Comparison of ENCODE assay signal across 9 mouse cellular contexts in the genomic region with DNA sequence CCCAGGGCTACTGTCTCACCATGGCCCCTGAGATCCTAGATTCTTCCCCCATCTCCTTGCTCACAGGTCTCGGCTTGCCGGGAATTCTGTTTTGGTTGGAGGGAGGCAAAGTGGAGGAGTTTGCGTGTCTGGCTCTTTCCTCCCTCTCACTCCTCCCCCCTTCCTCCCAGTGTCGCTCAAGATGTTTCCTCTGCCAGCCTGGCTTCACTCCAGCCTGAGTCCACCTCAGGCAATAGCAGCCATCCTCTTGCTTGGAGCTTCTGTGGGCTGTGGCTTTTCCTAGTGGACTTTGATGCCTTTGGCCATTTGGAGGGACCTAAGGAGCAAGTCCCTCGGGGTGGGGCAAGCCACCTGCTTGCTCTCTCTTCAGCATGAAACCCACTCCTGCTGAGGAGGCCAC. TPM values are rescaled to one million over a fixed set of nuclear protein-coding genes. Genes with fewer than 3 reads are reported as not detected.
A peak's percentile ranks its signal among the peaks of the same experiment; 100 is the strongest.
DNase-seq lines count a peak whose midpoint lies in the region; ATAC-seq lines count a peak whose summit lies in the region.
"Had no signal": no experiment of that assay in that cellular context is flagged by ENCODE, and none has a peak within 500 bp of the region (broad histone marks: within the 10 kb centered on the region; RNA-seq: fewer than 3 reads in every experiment).

No protein-coding gene starts in this region.

- H3K9me3 ChIP-seq in kidney, embryonic 15.5 days (replicated peaks) = no peaks in the 10 kb centered on the region
- H3K9me3 ChIP-seq in kidney, embryonic 14.5 days (ENCODE audit: control insufficient read depth, low read length) = no peaks in the 10 kb centered on the region
- no peaks in the 10 kb centered on the region for H3K9me3 ChIP-seq in lung, embryonic 16.5 days (ENCODE audit: control insufficient read depth, low read length)
- H3K9me3 ChIP-seq: midbrain, embryonic 12.5 days had no signal

- no peaks in the 10 kb centered on the region for H3K27me3 ChIP-seq in kidney, embryonic 15.5 days
- H3K27me3 ChIP-seq in kidney, embryonic 14.5 days (ENCODE audit: control insufficient read depth, insufficient read depth, low read length) = no peaks in the 10 kb centered on the region
- no peaks in the 10 kb centered on the region for H3K27me3 ChIP-seq in lung, embryonic 16.5 days (ENCODE audit: control insufficient read depth, insufficient read depth, low read depth, low read length)

- WGBS in kidney, embryonic 15.5 days = 16% methylated on average over 5 of the region's 5 CpGs
- WGBS in kidney, embryonic 14.5 days = 13% methylated on average over 5 of the region's 5 CpGs
- WGBS in lung, embryonic 16.5 days = 24% methylated on average over 5 of the region's 5 CpGs

- H3K9ac ChIP-seq in kidney, embryonic 15.5 days = no peak overlapping the region
- H3K9ac ChIP-seq in kidney, embryonic 14.5 days (ENCODE audit: low read depth, low read length) = no peak overlapping the region
- no peak overlapping the region; the same call in 1 of the 2 replicates for H3K9ac ChIP-seq in lung, embryonic 16.5 days (ENCODE audit: low read length)
- H3K9ac ChIP-seq: midbrain, embryonic 12.5 days had no signal

- peaks cover 54% of the 10 kb centered on the region for H3K4me1 ChIP-seq in kidney, embryonic 15.5 days
- peaks cover 33% of the 10 kb centered on the region for H3K4me1 ChIP-seq in kidney, embryonic 14.5 days (ENCODE audit: control insufficient read depth, insufficient read depth, low read length)
- peaks cover 43% of the 10 kb centered on the region for H3K4me1 ChIP-seq in lung, embryonic 16.5 days (replicated peaks; ENCODE audit: control insufficient read depth, insufficient read depth, low read length)

- no peak overlapping the region for H3K4me3 ChIP-seq in kidney, embryonic 15.5 days (replicated peaks)
- H3K4me3 ChIP-seq in kidney, embryonic 14.5 days (ENCODE audit: low read length) = no peak overlapping the region
- no peak overlapping the region for H3K4me3 ChIP-seq in lung, embryonic 16.5 days (ENCODE audit: low read length)
- H3K4me3 ChIP-seq: midbrain, embryonic 12.5 days had no signal

- DNase-seq in cerebellum, adult 8-10 months = peak; percentile 53
- peak; percentile 44 for DNase-seq in heart, postnatal 4 days
- DNase-seq in spleen, postnatal 14 days (ENCODE audit: low spot score in 2 of 2) = no peak
- no peak for DNase-seq in gastrocnemius, postnatal 36 days
- DNase-seq in urinary bladder, postnatal 4 days (ENCODE audit: low spot score in 2 of 2) = no peak

- intact Hi-C loops in gastrocnemius, postnatal 36 days (cut with DNase I) = loop anchor here (2.0 kb wide), 1 partner anchor 28 kb away; no protein-coding TSS in a partner anchor

- H3K4me2 ChIP-seq in kidney, embryonic 15.5 days = no peak overlapping the region
- H3K4me2 ChIP-seq in kidney, embryonic 14.5 days (replicated peaks; ENCODE audit: low read depth, low read length) = no peak overlapping the region
- H3K4me2 ChIP-seq in lung, embryonic 16.5 days (ENCODE audit: low read depth, low read length) = no peak overlapping the region
- H3K4me2 ChIP-seq: midbrain, embryonic 12.5 days had no signal

- no peaks in the 10 kb centered on the region for H3K36me3 ChIP-seq in kidney, embryonic 15.5 days
- H3K36me3 ChIP-seq in kidney, embryonic 14.5 days (ENCODE audit: control insufficient read depth, insufficient read depth, low read length) = no peaks in the 10 kb centered on the region
- H3K36me3 ChIP-seq in lung, embryonic 16.5 days (ENCODE audit: control insufficient read depth, insufficient read depth, low read length) = no peaks in the 10 kb centered on the region
- H3K36me3 ChIP-seq: midbrain, embryonic 12.5 days had no signal

- ATAC-seq in kidney, embryonic 15.5 days (replicated peaks; ENCODE audit: low FRiP score) = no peak
- ATAC-seq in kidney, embryonic 14.5 days (ENCODE audit: low FRiP score, low TSS enrichment) = no peak
- peak; percentile 65 for ATAC-seq in lung, embryonic 16.5 days (ENCODE audit: low read depth)

- H3K27ac ChIP-seq in kidney, embryonic 15.5 days = 0 out of 2 replicates have a peak overlapping the region, but pooled peaks have one; percentile 2
- no peak overlapping the region; the same call in 1 of the 2 replicates for H3K27ac ChIP-seq in kidney, embryonic 14.5 days (ENCODE audit: low read depth, low read length)
- H3K27ac ChIP-seq in lung, embryonic 16.5 days (ENCODE audit: low read length) = peak overlapping the region; percentile 80
- H3K27ac ChIP-seq: midbrain, embryonic 12.5 days had no signal

RNA-seq across cellular contexts. Expression of a gene that starts 27.2 kb away (rescaled TPM):
- polyA plus RNA-seq in kidney, embryonic 15.5 days (2015; fragmentation: Nextera tagmentation; extraction: Ambion mirVana) = 9.4 and 11.7 TPM in 2 replicates
- polyA plus RNA-seq in kidney, embryonic 14.5 days (2014; fragmentation: Nextera tagmentation; extraction: Ambion mirVana) = 3.5 and 3.6 TPM in 2 replicates
- total RNA-seq in heart, postnatal 4 days (2021) = 10 to 100 TPM; 31.0 to 32.5 TPM
- polyA plus RNA-seq in lung, embryonic 16.5 days (2015; fragmentation: Nextera tagmentation; extraction: Ambion mirVana) = 20.6 and 20.9 TPM in 2 replicates
- 1 to 10 TPM; 7.8 to 8.6 TPM for total RNA-seq in gastrocnemius, postnatal 36 days (2021)

Comparison
In these comparisons a context has a peak if more than half of its experiments do, and no peak if none do; other contexts are left out.
1. DNase-seq: peak in cerebellum, adult 8-10 months (single experiment) and heart, postnatal 4 days (single experiment); none in spleen, postnatal 14 days (0 of 2), gastrocnemius, postnatal 36 days (0 of 2) and urinary bladder, postnatal 4 days (0 of 2).